In genomic region chr11:6769437-6769765, GRCm38 (mm10) we compare ENCODE assay signal across 15 mouse cellular contexts.
DNase-seq lines count a peak whose midpoint lies in the region; ATAC-seq lines count a peak whose summit lies in the region.
"Had no signal": no experiment of that assay in that cellular context is flagged by ENCODE, and none has a peak within 500 bp of the region (broad histone marks: within the 10 kb centered on the region; RNA-seq: fewer than 3 reads in every experiment).

No protein-coding gene starts in this region.

- peak; percentile 41 for DNase-seq in forebrain, embryonic 11.5 days (ENCODE audit: low spot score)
- DNase-seq in hindbrain, embryonic 11.5 days (ENCODE audit: low spot score), result no peak
- DNase-seq in midbrain, embryonic 10.5 days (ENCODE audit: low spot score), result no peak
- DNase-seq in testis, postnatal 14 days (ENCODE audit: low spot score), result peak; percentile 2
- no peak for DNase-seq in lung, postnatal 36 days

- H3K4me3 ChIP-seq in forebrain, embryonic 11.5 days (ENCODE audit: low read depth, low read length), result no peak overlapping the region
- H3K4me3 ChIP-seq in forebrain, embryonic 15.5 days, result no peak overlapping the region
- H3K4me3 ChIP-seq in hindbrain, embryonic 12.5 days, result no peak overlapping the region
- H3K4me3 ChIP-seq in hindbrain, embryonic 11.5 days (ENCODE audit: low read depth, low read length), result no peak overlapping the region
- no peak overlapping the region for H3K4me3 ChIP-seq in midbrain, embryonic 15.5 days
- no peak overlapping the region for H3K4me3 ChIP-seq in midbrain, embryonic 10.5 days
- H3K4me3 ChIP-seq: embryonic facial prominence, embryonic 10.5 days; embryonic facial prominence, embryonic 13.5 days; erythroblast, embryonic 14.5 days; gastrocnemius, adult 2 months; heart, embryonic 12.5 days; heart, embryonic 15.5 days had no signal

- no peak overlapping the region for H3K4me2 ChIP-seq in forebrain, embryonic 11.5 days (ENCODE audit: low read depth, low read length, severe bottlenecking)
- no peak overlapping the region for H3K4me2 ChIP-seq in forebrain, embryonic 15.5 days (replicated peaks)
- no peak overlapping the region for H3K4me2 ChIP-seq in hindbrain, embryonic 12.5 days (replicated peaks)
- H3K4me2 ChIP-seq in hindbrain, embryonic 11.5 days (replicated peaks; ENCODE audit: low read depth, low read length), result no peak overlapping the region
- no peak overlapping the region for H3K4me2 ChIP-seq in midbrain, embryonic 15.5 days
- H3K4me2 ChIP-seq: embryonic facial prominence, embryonic 13.5 days; heart, embryonic 12.5 days; heart, embryonic 15.5 days; hindbrain, embryonic 14.5 days had no signal

- H3K27me3 ChIP-seq in forebrain, embryonic 11.5 days (ENCODE audit: control insufficient read depth, insufficient read depth, low read length), result no peaks in the 10 kb centered on the region
- no peaks in the 10 kb centered on the region for H3K27me3 ChIP-seq in forebrain, embryonic 15.5 days
- H3K27me3 ChIP-seq in hindbrain, embryonic 12.5 days, result 0 out of 2 replicates have a peak, but pooled peaks cover 2% of the 10 kb centered on the region
- no peaks in the 10 kb centered on the region for H3K27me3 ChIP-seq in hindbrain, embryonic 11.5 days (ENCODE audit: control insufficient read depth, insufficient read depth, low read length)
- no peaks in the 10 kb centered on the region for H3K27me3 ChIP-seq in midbrain, embryonic 15.5 days (replicated peaks)
- H3K27me3 ChIP-seq in midbrain, embryonic 10.5 days (ENCODE audit: low read depth, poor library complexity, severe bottlenecking), result no peaks in the 10 kb centered on the region
- H3K27me3 ChIP-seq: embryonic facial prominence, embryonic 13.5 days; heart, embryonic 15.5 days had no signal

- no peaks in the 10 kb centered on the region for H3K9me3 ChIP-seq in forebrain, embryonic 11.5 days (ENCODE audit: control insufficient read depth, low read length)
- H3K9me3 ChIP-seq in forebrain, embryonic 15.5 days, result no peaks in the 10 kb centered on the region
- no peaks in the 10 kb centered on the region for H3K9me3 ChIP-seq in hindbrain, embryonic 12.5 days (replicated peaks)
- no peaks in the 10 kb centered on the region for H3K9me3 ChIP-seq in hindbrain, embryonic 11.5 days (ENCODE audit: control insufficient read depth, low read length)
- no peaks in the 10 kb centered on the region for H3K9me3 ChIP-seq in midbrain, embryonic 15.5 days
- no peaks in the 10 kb centered on the region for H3K9me3 ChIP-seq in midbrain, embryonic 10.5 days (replicated peaks)
- H3K9me3 ChIP-seq: embryonic facial prominence, embryonic 10.5 days; embryonic facial prominence, embryonic 13.5 days; heart, embryonic 12.5 days; heart, embryonic 15.5 days had no signal

- H3K9ac ChIP-seq in forebrain, embryonic 11.5 days (ENCODE audit: low read length), result no peak overlapping the region
- no peak overlapping the region for H3K9ac ChIP-seq in forebrain, embryonic 15.5 days (replicated peaks)
- H3K9ac ChIP-seq in hindbrain, embryonic 12.5 days, result no peak overlapping the region
- H3K9ac ChIP-seq in hindbrain, embryonic 11.5 days (ENCODE audit: low read depth, low read length), result no peak overlapping the region
- H3K9ac ChIP-seq in midbrain, embryonic 15.5 days, result no peak overlapping the region
- H3K9ac ChIP-seq: embryonic facial prominence, embryonic 13.5 days; heart, embryonic 12.5 days; heart, embryonic 15.5 days; hindbrain, embryonic 14.5 days had no signal

- H3K27ac ChIP-seq in forebrain, embryonic 11.5 days (ENCODE audit: low read depth, low read length), result no peak overlapping the region
- no peak overlapping the region for H3K27ac ChIP-seq in forebrain, embryonic 15.5 days (replicated peaks)
- H3K27ac ChIP-seq in hindbrain, embryonic 12.5 days, result no peak overlapping the region
- no peak overlapping the region for H3K27ac ChIP-seq in hindbrain, embryonic 11.5 days (ENCODE audit: low read depth, low read length)
- H3K27ac ChIP-seq in midbrain, embryonic 15.5 days, result no peak overlapping the region
- H3K27ac ChIP-seq in midbrain, embryonic 10.5 days (replicated peaks), result no peak overlapping the region
- H3K27ac ChIP-seq: embryonic facial prominence, embryonic 10.5 days; embryonic facial prominence, embryonic 13.5 days; gastrocnemius, adult 2 months; heart, embryonic 15.5 days; hindbrain, embryonic 14.5 days had no signal

- ATAC-seq in forebrain, embryonic 11.5 days (replicated peaks; ENCODE audit: low FRiP score), result no peak
- no peak for ATAC-seq in forebrain, embryonic 15.5 days (replicated peaks)
- peak; percentile 17; the same call in 1 of the 2 replicates for ATAC-seq in hindbrain, embryonic 12.5 days (ENCODE audit: low FRiP score)
- no peak for ATAC-seq in hindbrain, embryonic 11.5 days (ENCODE audit: low FRiP score)
- 0 out of 2 replicates have a peak, but pooled peaks have one; percentile 9 for ATAC-seq in midbrain, embryonic 15.5 days (replicated peaks)

- no peaks in the 10 kb centered on the region for H3K4me1 ChIP-seq in forebrain, embryonic 11.5 days (replicated peaks; ENCODE audit: control insufficient read depth, insufficient read depth, low read length)
- no peaks in the 10 kb centered on the region for H3K4me1 ChIP-seq in forebrain, embryonic 15.5 days
- H3K4me1 ChIP-seq in hindbrain, embryonic 12.5 days, result no peaks in the 10 kb centered on the region
- H3K4me1 ChIP-seq in hindbrain, embryonic 11.5 days (replicated peaks; ENCODE audit: control insufficient read depth, insufficient read depth, low read length), result no peaks in the 10 kb centered on the region
- H3K4me1 ChIP-seq in midbrain, embryonic 15.5 days, result no peaks in the 10 kb centered on the region
- H3K4me1 ChIP-seq in midbrain, embryonic 10.5 days, result no peaks in the 10 kb centered on the region
- H3K4me1 ChIP-seq: embryonic facial prominence, embryonic 13.5 days had no signal

- no peaks in the 10 kb centered on the region for H3K36me3 ChIP-seq in forebrain, embryonic 11.5 days (ENCODE audit: control insufficient read depth, insufficient read depth, low read length)
- H3K36me3 ChIP-seq in forebrain, embryonic 15.5 days, result no peaks in the 10 kb centered on the region
- H3K36me3 ChIP-seq in hindbrain, embryonic 12.5 days, result no peaks in the 10 kb centered on the region
- H3K36me3 ChIP-seq in hindbrain, embryonic 11.5 days (ENCODE audit: control insufficient read depth, insufficient read depth, low read length), result no peaks in the 10 kb centered on the region
- no peaks in the 10 kb centered on the region for H3K36me3 ChIP-seq in midbrain, embryonic 15.5 days (replicated peaks)
- no peaks in the 10 kb centered on the region for H3K36me3 ChIP-seq in midbrain, embryonic 10.5 days
- H3K36me3 ChIP-seq: embryonic facial prominence, embryonic 10.5 days; embryonic facial prominence, embryonic 13.5 days; heart, embryonic 12.5 days; heart, embryonic 15.5 days had no signal

- 80% methylated on average over 7 of the region's 7 CpGs for WGBS in forebrain, embryonic 11.5 days
- WGBS in forebrain, embryonic 15.5 days, result 84% methylated on average over 7 of the region's 7 CpGs
- WGBS in hindbrain, embryonic 12.5 days, result 87% methylated on average over 7 of the region's 7 CpGs
- 86% methylated on average over 7 of the region's 7 CpGs for WGBS in hindbrain, embryonic 11.5 days
- WGBS in midbrain, embryonic 15.5 days, result 85% methylated on average over 7 of the region's 7 CpGs
- 82% methylated on average over 7 of the region's 7 CpGs for WGBS in midbrain, embryonic 10.5 days

Comparison
In these comparisons a context has a peak if more than half of its experiments do, and no peak if none do; other contexts are left out.
1. ATAC-seq: peak in hindbrain, embryonic 12.5 days (single experiment) and midbrain, embryonic 15.5 days (single experiment); none in forebrain, embryonic 11.5 days (single experiment), forebrain, embryonic 15.5 days (single experiment) and hindbrain, embryonic 11.5 days (single experiment).
2. DNase-seq: peak in forebrain, embryonic 11.5 days (single experiment) and testis, postnatal 14 days (single experiment); none in hindbrain, embryonic 11.5 days (single experiment), midbrain, embryonic 10.5 days (single experiment) and lung, postnatal 36 days (single experiment).